ENCODE assay signal across 8 mouse cellular contexts in the genomic region with DNA sequence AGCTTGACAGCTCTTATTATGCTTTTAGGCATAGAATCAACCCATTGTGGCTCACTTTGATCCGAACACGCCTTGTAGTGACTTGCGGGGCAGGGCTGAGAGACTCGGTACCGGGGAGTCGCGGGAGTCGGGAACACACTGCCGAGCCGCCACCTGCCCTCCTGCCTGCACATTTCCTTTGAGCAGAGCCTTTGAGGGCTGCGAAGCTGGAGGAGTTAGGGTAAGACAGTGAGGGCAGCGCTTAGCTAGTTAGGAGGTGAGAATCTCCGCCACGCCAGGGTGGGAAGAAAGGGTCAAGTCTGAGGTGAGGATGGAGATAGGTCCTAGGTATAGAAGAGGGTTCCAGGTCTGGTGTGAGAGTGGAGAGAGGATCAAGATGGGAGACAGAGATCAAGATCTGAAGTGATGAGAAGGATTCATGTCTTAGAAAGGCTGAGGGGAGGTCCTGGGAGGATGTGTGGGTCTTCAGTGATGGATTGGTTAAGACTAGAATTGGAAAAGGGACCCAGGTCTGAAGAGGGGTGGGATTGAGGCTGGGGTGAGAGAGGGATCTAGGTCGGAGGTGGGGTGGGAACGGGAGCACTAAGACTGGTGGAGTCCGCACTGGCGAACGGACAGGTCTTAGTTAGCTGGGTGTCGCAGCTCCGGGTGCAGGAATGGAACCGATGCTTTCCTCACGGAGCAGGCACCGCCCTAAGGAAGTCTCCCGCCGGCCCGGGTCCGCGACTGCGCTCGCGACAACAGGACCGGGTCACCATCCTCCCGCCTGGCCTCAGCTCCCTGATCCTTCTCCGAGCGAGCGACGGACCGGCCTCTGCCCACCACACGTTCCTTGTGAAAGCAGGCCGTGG. TPM values are rescaled to one million over a fixed set of nuclear protein-coding genes. Genes with fewer than 3 reads are reported as not detected.
DNase-seq lines count a peak whose midpoint lies in the region; ATAC-seq lines count a peak whose summit lies in the region.

No protein-coding gene starts in this region.

- H3K4me1 ChIP-seq in embryonic facial prominence, embryonic 13.5 days: peaks cover 14% of the 10 kb centered on the region
- peaks cover 11% of the 10 kb centered on the region for H3K4me1 ChIP-seq in hindbrain, embryonic 12.5 days
- H3K4me1 ChIP-seq in midbrain, embryonic 15.5 days: peaks cover 17% of the 10 kb centered on the region

- H3K4me2 ChIP-seq in embryonic facial prominence, embryonic 13.5 days: peak overlapping the region; percentile 93
- peak overlapping the region; percentile 87 for H3K4me2 ChIP-seq in hindbrain, embryonic 12.5 days (replicated peaks)
- peak overlapping the region; percentile 85 for H3K4me2 ChIP-seq in midbrain, embryonic 15.5 days

- no peaks in the 10 kb centered on the region for H3K36me3 ChIP-seq in embryonic facial prominence, embryonic 13.5 days
- H3K36me3 ChIP-seq in hindbrain, embryonic 12.5 days: no peaks in the 10 kb centered on the region
- no peaks in the 10 kb centered on the region for H3K36me3 ChIP-seq in midbrain, embryonic 15.5 days (replicated peaks)

- WGBS in embryonic facial prominence, embryonic 13.5 days: under 1% methylated on average over 41 of the region's 41 CpGs
- WGBS in hindbrain, embryonic 12.5 days: under 1% methylated on average over 41 of the region's 41 CpGs
- WGBS in midbrain, embryonic 15.5 days: 1% methylated on average over 40 of the region's 41 CpGs

- H3K27ac ChIP-seq in embryonic facial prominence, embryonic 13.5 days: no peak overlapping the region
- H3K27ac ChIP-seq in hindbrain, embryonic 12.5 days: no peak overlapping the region
- no peak overlapping the region for H3K27ac ChIP-seq in midbrain, embryonic 15.5 days

- DNase-seq in layer of hippocampus, postnatal 10 days (ENCODE audit: low spot score in 2 of 2): peak; percentile 29 to 39
- no peak for DNase-seq in layer of hippocampus, adult 9-10 months (ENCODE audit: low spot score)
- DNase-seq in ZHBTc4 (ENCODE audit: low read depth, low spot score) (peak; percentile 76), liver (peak; percentile 26)
- peak; percentile 37 for DNase-seq in thymus, postnatal 14 days

- H3K9me3 ChIP-seq in embryonic facial prominence, embryonic 13.5 days: no peaks in the 10 kb centered on the region
- H3K9me3 ChIP-seq in hindbrain, embryonic 12.5 days (replicated peaks): no peaks in the 10 kb centered on the region
- no peaks in the 10 kb centered on the region for H3K9me3 ChIP-seq in midbrain, embryonic 15.5 days

- H3K27me3 ChIP-seq in embryonic facial prominence, embryonic 13.5 days: peaks cover 34% of the 10 kb centered on the region
- H3K27me3 ChIP-seq in hindbrain, embryonic 12.5 days: peaks cover 22% of the 10 kb centered on the region
- H3K27me3 ChIP-seq in midbrain, embryonic 15.5 days (replicated peaks): no peaks in the 10 kb centered on the region

- ATAC-seq in embryonic facial prominence, embryonic 13.5 days (ENCODE audit: insufficient number of reproducible peaks, insufficient read depth, low FRiP score, low TSS enrichment, low read depth): no peak
- ATAC-seq in hindbrain, embryonic 12.5 days (ENCODE audit: low FRiP score): 0 out of 2 replicates have a peak, but pooled peaks have one; percentile 46
- ATAC-seq in midbrain, embryonic 15.5 days (replicated peaks): no peak

- peak overlapping the region; percentile 73 for H3K9ac ChIP-seq in embryonic facial prominence, embryonic 13.5 days
- peak overlapping the region; percentile 56 for H3K9ac ChIP-seq in hindbrain, embryonic 12.5 days
- H3K9ac ChIP-seq in midbrain, embryonic 15.5 days: peak overlapping the region; percentile 66

- H3K4me3 ChIP-seq in embryonic facial prominence, embryonic 13.5 days: peak overlapping the region; percentile 57
- H3K4me3 ChIP-seq in hindbrain, embryonic 12.5 days: peak overlapping the region; percentile 50
- H3K4me3 ChIP-seq in midbrain, embryonic 15.5 days: peak overlapping the region; percentile 52

RNA-seq across cellular contexts. Expression of a gene that starts 11.7 kb away (rescaled TPM):
- 10 to 100 TPM; 37.6 to 40.1 TPM for total RNA-seq in layer of hippocampus, postnatal 10 days (2021)
- polyA plus RNA-seq in embryonic facial prominence, embryonic 13.5 days (2015; fragmentation: Nextera tagmentation; extraction: Ambion mirVana): 61.3 and 64.6 TPM in 2 replicates
- 50.6 and 66.1 TPM in 2 replicates for polyA plus RNA-seq in hindbrain, embryonic 12.5 days (2016; fragmentation: Nextera tagmentation; extraction: Ambion mirVana)
- 36.2 and 37.0 TPM in 2 replicates for polyA plus RNA-seq in midbrain, embryonic 15.5 days (2015; fragmentation: Nextera tagmentation; extraction: Ambion mirVana)

RNA-seq across cellular contexts. Expression of a gene that starts 19.1 kb away (rescaled TPM):
- total RNA-seq in layer of hippocampus, postnatal 10 days (2021): 10 to 100 TPM; 33.0 to 37.0 TPM
- polyA plus RNA-seq in embryonic facial prominence, embryonic 13.5 days (2015; fragmentation: Nextera tagmentation; extraction: Ambion mirVana): 24.3 and 28.7 TPM in 2 replicates
- 26.3 and 26.4 TPM in 2 replicates for polyA plus RNA-seq in hindbrain, embryonic 12.5 days (2016; fragmentation: Nextera tagmentation; extraction: Ambion mirVana)
- 12.6 and 13.8 TPM in 2 replicates for polyA plus RNA-seq in midbrain, embryonic 15.5 days (2015; fragmentation: Nextera tagmentation; extraction: Ambion mirVana)
